In the genomic region with DNA sequence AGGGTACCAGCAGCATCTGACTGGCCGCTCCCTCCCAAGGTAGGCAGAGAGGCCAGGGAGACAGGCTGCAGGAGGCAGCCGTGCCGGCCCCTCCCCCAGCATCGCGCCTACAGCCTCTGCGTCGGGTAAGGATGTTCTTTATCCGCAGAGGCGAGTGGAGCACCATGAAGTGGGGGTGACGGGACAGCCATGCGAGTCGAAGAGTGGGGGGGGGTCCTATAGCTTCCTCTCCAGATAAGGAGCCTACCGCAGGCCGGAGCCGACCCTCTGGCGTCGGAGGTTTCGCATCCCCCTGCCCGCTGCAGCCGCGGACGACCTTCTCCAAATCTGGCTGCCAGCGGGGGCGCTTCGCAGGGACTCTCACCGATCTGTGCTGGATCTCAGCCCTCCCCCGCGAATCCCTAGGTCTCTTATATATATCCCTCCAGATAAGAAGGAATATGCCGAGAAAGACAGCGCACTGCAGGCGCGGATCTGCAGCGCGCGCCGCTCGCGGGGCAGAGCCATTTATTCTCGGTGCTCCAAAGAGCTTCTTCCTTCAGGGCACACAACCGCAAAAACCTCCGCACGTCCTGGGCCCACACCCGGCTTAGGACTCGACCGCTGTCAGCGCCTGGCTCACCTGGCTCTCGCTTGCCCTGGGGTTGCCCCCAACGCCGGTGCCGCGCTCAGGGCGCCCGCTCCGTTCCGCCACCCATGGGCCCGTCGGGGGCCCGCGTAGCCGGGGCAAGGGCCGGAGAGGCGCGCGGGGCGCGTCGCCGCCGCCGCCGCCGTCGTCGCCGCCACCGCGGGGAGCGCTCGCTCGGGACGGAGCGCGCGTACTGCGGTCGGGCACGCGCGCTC, we compare ENCODE assay signal across 8 mouse cellular contexts. TPM values are rescaled to one million over a fixed set of nuclear protein-coding genes. Genes with fewer than 3 reads are reported as not detected.
DNase-seq lines count a peak whose midpoint lies in the region; ATAC-seq and TF ChIP-seq lines count a peak whose summit lies in the region.

No protein-coding gene starts in this region.

- peaks cover 5 to 19% of the 10 kb centered on the region in 2 experiments; a peak in 3 of 4 replicates for H3K4me1 ChIP-seq in CH12.LX (ENCODE audit: control insufficient read depth in 1 of 2, insufficient read depth in 2 of 2)
- peaks cover 54% of the 10 kb centered on the region for H3K4me1 ChIP-seq in heart, embryonic 15.5 days (replicated peaks)

- peak overlapping the region; percentile 43 to 78 (median 57) for H3K4me3 ChIP-seq in CH12.LX (replicated peaks in 1 of 3; ENCODE audit: low read depth in 2 of 3, low read length in 2 of 3, poor library complexity in 1 of 3)
- peak overlapping the region; percentile 85 for H3K4me3 ChIP-seq in heart, embryonic 15.5 days
- H3K4me3 ChIP-seq in macrophage (ENCODE audit: inconsistent target) = peak overlapping the region; percentile 16; the same call in 1 of the 2 replicates

- peak; percentile 48 for DNase-seq in adrenal gland, adult 2 months
- no peak for DNase-seq in adrenal gland, postnatal 10 days
- DNase-seq in CH12.LX (ENCODE audit: extremely low read depth) = no peak
- DNase-seq in cerebellum, postnatal 36 days = peak; percentile 74 to 81
- peak; percentile 63 to 69 for DNase-seq in layer of hippocampus, postnatal 36 days
- DNase-seq in splenic B cell, adult 2 months (ENCODE audit: low read depth, low spot score) = peak; percentile 36

- H3K9me3 ChIP-seq in CH12.LX (replicated peaks; ENCODE audit: low read length) = no peaks in the 10 kb centered on the region
- no peaks in the 10 kb centered on the region for H3K9me3 ChIP-seq in heart, embryonic 15.5 days (replicated peaks)

- no peak for TF ChIP-seq CTCF in CH12.LX (conservative IDR thresholded peaks at IDR 0.05 in 1 of 2, IDR thresholded peaks at IDR 0.05 in 1 of 2; ENCODE audit: low read depth in 2 of 2, low read length in 2 of 2)

- peak overlapping the region; percentile 70 for H3K4me2 ChIP-seq in CH12.LX (ENCODE audit: insufficient read depth, low read depth, poor library complexity, severe bottlenecking)
- H3K4me2 ChIP-seq in heart, embryonic 15.5 days = peak overlapping the region; percentile 83

- TF ChIP-seq POLR2A in CH12.LX (IDR thresholded peaks at IDR 0.05; ENCODE audit: low read depth, low read length) = no peak

- no peaks in the 10 kb centered on the region for H3K36me3 ChIP-seq in CH12.LX (replicated peaks in 1 of 2; ENCODE audit: control insufficient read depth in 1 of 2, insufficient read depth in 1 of 2, low read length in 1 of 2)
- H3K36me3 ChIP-seq in heart, embryonic 15.5 days = no peaks in the 10 kb centered on the region
- H3K36me3 ChIP-seq in macrophage (ENCODE audit: inconsistent target) = no peaks in the 10 kb centered on the region
- H3K36me3 ChIP-seq in splenic B cell, adult 2 months (ENCODE audit: control insufficient read depth, insufficient read depth, low read length, poor library complexity, severe bottlenecking) = no peaks in the 10 kb centered on the region

- peaks cover 94% of the 10 kb centered on the region for H3K27me3 ChIP-seq in CH12.LX (replicated peaks)
- peaks cover 26% of the 10 kb centered on the region for H3K27me3 ChIP-seq in heart, embryonic 15.5 days
- no peaks in the 10 kb centered on the region for H3K27me3 ChIP-seq in splenic B cell, adult 2 months (ENCODE audit: control insufficient read depth, insufficient read depth, low read length, poor library complexity, severe bottlenecking)

- peak overlapping the region; percentile 57 for H3K9ac ChIP-seq in CH12.LX (ENCODE audit: insufficient read depth, low read depth)
- H3K9ac ChIP-seq in heart, embryonic 15.5 days = peak overlapping the region; percentile 88

- H3K27ac ChIP-seq in CH12.LX (ENCODE audit: insufficient read depth, low read depth) (no peak overlapping the region), macrophage (no peak overlapping the region)
- H3K27ac ChIP-seq in heart, embryonic 15.5 days = peak overlapping the region; percentile 83

- no peak for TF ChIP-seq RAD21 in CH12.LX (IDR thresholded peaks at IDR 0.05; ENCODE audit: low read depth, low read length)

- H3K79me2 ChIP-seq in CH12.LX (replicated peaks; ENCODE audit: control insufficient read depth, extremely low read depth, insufficient read depth, poor library complexity, severe bottlenecking) = no peaks in the 10 kb centered on the region
- no peaks in the 10 kb centered on the region for H3K79me2 ChIP-seq in macrophage (ENCODE audit: inconsistent target)

- in situ Hi-C loops in CH12.LX (cut with MboI; ENCODE audit: low pct_ligation_motif_present, low pct_unique_long_range_greater_than_20kb, low sequenced_read_pairs) = no loop called here

- no peak for TF ChIP-seq EP300 in CH12.LX (IDR thresholded peaks at IDR 0.05; ENCODE audit: low read length)

- under 1% methylated on average over 89 of the region's 89 CpGs for WGBS in heart, embryonic 15.5 days
- 4% methylated on average over 89 of the region's 89 CpGs for WGBS in macrophage (ENCODE audit: missing documents)

- dilution Hi-C loops in CH12.LX (cut with MboI; ENCODE audit: extremely low pct_ligation_motif_present, extremely low pct_unique_long_range_greater_than_20kb, low sequenced_read_pairs) = no loop called here

- ATAC-seq in heart, embryonic 15.5 days (replicated peaks; ENCODE audit: insufficient number of reproducible peaks, insufficient read depth, low FRiP score, low read depth) = peak; percentile 41

RNA-seq across cellular contexts. Expression of a gene that starts 1.1 kb away (rescaled TPM):
- total RNA-seq in adrenal gland, adult 2 months (2021) = 10 to 100 TPM; 11.1 to 15.9 TPM
- polyA plus RNA-seq in adrenal gland, adult 2 months (2012; rRNA removed) = 10.7 and 13.2 TPM in 2 replicates
- 10 to 100 TPM in 1 of 2 experiments, 1 to 10 TPM in 1; 7.6 to 11.4 TPM for total RNA-seq in adrenal gland, postnatal 10 days (2021)
- total RNA-seq in CH12.LX (2012; rRNA removed) = 1.2 and 1.5 TPM in 2 replicates
- total RNA-seq in CH12.LX (2014; rRNA removed) = 0.07 and 0.17 TPM in 2 replicates
- polyA plus RNA-seq in CH12.LX (2012; ENCODE audit: insufficient read length, low read depth) = 0.11 and 0.14 TPM in 2 replicates
- 11.5 and 12.2 TPM in 2 replicates for polyA plus RNA-seq in heart, embryonic 15.5 days (2015; fragmentation: Nextera tagmentation; extraction: Ambion mirVana)
- total RNA-seq in layer of hippocampus, postnatal 36 days (2021) = 100 to 1,000 TPM; 123 to 125 TPM
- 10 to 100 TPM in 6 of 26 experiments, 1 to 10 TPM in 15, under 1 TPM in 5; 0.38 to 22.0 (median 5.0) TPM for total RNA-seq in macrophage (2018; cell fraction: chromatin; rRNA removed)
- 10 to 100 TPM in 3 of 26 experiments, 1 to 10 TPM in 15, under 1 TPM in 8; 0.15 to 16.7 (median 1.5) TPM for total RNA-seq in macrophage (2018; cell fraction: cytosol; rRNA removed)
- 10 to 100 TPM in 8 of 26 experiments, 1 to 10 TPM in 15, under 1 TPM in 3; 0.47 to 23.6 (median 4.4) TPM for total RNA-seq in macrophage (2018; cell fraction: nucleus; rRNA removed)
- 0.22 to 1.2 TPM (median 0.47 TPM) in 3 replicates for polyA plus RNA-seq in macrophage (2018)

RNA-seq across cellular contexts. Expression of a gene that starts 26.0 kb away (rescaled TPM):
- not detected for total RNA-seq in adrenal gland, adult 2 months (2021)
- not detected in 2 replicates for polyA plus RNA-seq in adrenal gland, adult 2 months (2012; rRNA removed)
- total RNA-seq in adrenal gland, postnatal 10 days (2021) = not detected
- not detected in 2 replicates for total RNA-seq in CH12.LX (2012; rRNA removed)
- not detected in 2 replicates for total RNA-seq in CH12.LX (2014; rRNA removed)
- polyA plus RNA-seq in CH12.LX (2012; ENCODE audit: insufficient read length, low read depth) = not detected in 2 replicates
- polyA plus RNA-seq in heart, embryonic 15.5 days (2015; fragmentation: Nextera tagmentation; extraction: Ambion mirVana) = not detected in 2 replicates
- not detected for total RNA-seq in layer of hippocampus, postnatal 36 days (2021)
- not detected for total RNA-seq in macrophage (2018; cell fraction: chromatin; rRNA removed)
- total RNA-seq in macrophage (2018; cell fraction: cytosol; rRNA removed) = not detected
- not detected for total RNA-seq in macrophage (2018; cell fraction: nucleus; rRNA removed)
- not detected in 3 replicates for polyA plus RNA-seq in macrophage (2018)

RNA-seq across cellular contexts. Expression of a gene that starts 33.7 kb away (rescaled TPM):
- total RNA-seq in adrenal gland, adult 2 months (2021) = 10 to 100 TPM; 52.3 to 59.3 TPM
- 33.1 and 38.2 TPM in 2 replicates for polyA plus RNA-seq in adrenal gland, adult 2 months (2012; rRNA removed)
- total RNA-seq in adrenal gland, postnatal 10 days (2021) = 10 to 100 TPM; 46.8 to 47.4 TPM
- 22.4 and 25.9 TPM in 2 replicates for total RNA-seq in CH12.LX (2012; rRNA removed)
- total RNA-seq in CH12.LX (2014; rRNA removed) = 30.5 and 33.2 TPM in 2 replicates
- 26.3 and 27.3 TPM in 2 replicates for polyA plus RNA-seq in CH12.LX (2012; ENCODE audit: insufficient read length, low read depth)
- polyA plus RNA-seq in heart, embryonic 15.5 days (2015; fragmentation: Nextera tagmentation; extraction: Ambion mirVana) = 43.4 and 52.7 TPM in 2 replicates
- 10 to 100 TPM; 28.4 to 29.9 TPM for total RNA-seq in layer of hippocampus, postnatal 36 days (2021)
- total RNA-seq in macrophage (2018; cell fraction: chromatin; rRNA removed) = 100 to 1,000 TPM in 3 of 26 experiments, 10 to 100 TPM in 23; 32.1 to 115 (median 59.3) TPM
- total RNA-seq in macrophage (2018; cell fraction: cytosol; rRNA removed) = 10 to 100 TPM; 23.9 to 57.1 (median 32.9) TPM
- 10 to 100 TPM; 26.5 to 77.7 (median 43.5) TPM for total RNA-seq in macrophage (2018; cell fraction: nucleus; rRNA removed)
- 22.8 to 35.4 TPM (median 31.3 TPM) in 3 replicates for polyA plus RNA-seq in macrophage (2018)

RNA-seq across cellular contexts. Expression of a gene that starts 41.3 kb away (rescaled TPM):
- total RNA-seq in adrenal gland, adult 2 months (2021) = not detected
- polyA plus RNA-seq in adrenal gland, adult 2 months (2012; rRNA removed) = not detected in 2 replicates
- not detected for total RNA-seq in adrenal gland, postnatal 10 days (2021)
- not detected in 2 replicates for total RNA-seq in CH12.LX (2012; rRNA removed)
- not detected in 2 replicates for total RNA-seq in CH12.LX (2014; rRNA removed)
- not detected in 2 replicates for polyA plus RNA-seq in CH12.LX (2012; ENCODE audit: insufficient read length, low read depth)
- not detected in 2 replicates for polyA plus RNA-seq in heart, embryonic 15.5 days (2015; fragmentation: Nextera tagmentation; extraction: Ambion mirVana)
- total RNA-seq in layer of hippocampus, postnatal 36 days (2021) = not detected
- not detected for total RNA-seq in macrophage (2018; cell fraction: chromatin; rRNA removed)
- total RNA-seq in macrophage (2018; cell fraction: cytosol; rRNA removed) = not detected
- not detected for total RNA-seq in macrophage (2018; cell fraction: nucleus; rRNA removed)
- not detected in 3 replicates for polyA plus RNA-seq in macrophage (2018)

RNA-seq across cellular contexts. Expression of a gene that starts 49.9 kb away (rescaled TPM):
- not detected for total RNA-seq in adrenal gland, adult 2 months (2021)
- polyA plus RNA-seq in adrenal gland, adult 2 months (2012; rRNA removed) = not detected in 2 replicates
- not detected for total RNA-seq in adrenal gland, postnatal 10 days (2021)
- total RNA-seq in CH12.LX (2012; rRNA removed) (not detected in 2 replicates), CH12.LX (2014; rRNA removed) (not detected in 2 replicates)
- polyA plus RNA-seq in CH12.LX (2012; ENCODE audit: insufficient read length, low read depth) (not detected in 2 replicates), macrophage (2018) (not detected in 3 replicates)
- not detected in 2 replicates for polyA plus RNA-seq in heart, embryonic 15.5 days (2015; fragmentation: Nextera tagmentation; extraction: Ambion mirVana)
- not detected for total RNA-seq in layer of hippocampus, postnatal 36 days (2021)
- total RNA-seq in macrophage (2018; cell fraction: chromatin; rRNA removed) = not detected
- not detected for total RNA-seq in macrophage (2018; cell fraction: cytosol; rRNA removed)
- not detected for total RNA-seq in macrophage (2018; cell fraction: nucleus; rRNA removed)

Comparison
In these comparisons a context has a peak if more than half of its experiments do, and no peak if none do; other contexts are left out.
1. DNase-seq: peak in adrenal gland, adult 2 months (single experiment), cerebellum, postnatal 36 days (2 of 2), layer of hippocampus, postnatal 36 days (2 of 2) and splenic B cell, adult 2 months (single experiment); none in adrenal gland, postnatal 10 days (single experiment) and CH12.LX (single experiment).
2. H3K4me3 ChIP-seq: peak in every context shown above with its lines; median percentile 85 in heart, embryonic 15.5 days; 57 in CH12.LX; 16 in macrophage.
3. RNA of a gene that starts 1.1 kb away (total RNA-seq): 123 to 125 TPM in layer of hippocampus, postnatal 36 days; 11.1 to 15.9 TPM in adrenal gland, adult 2 months, 7.6 to 11.4 TPM in adrenal gland, postnatal 10 days and 0.07 to 1.5 TPM in CH12.LX; every median in the first group is over 4 times any median in the second.